Mouse (Mus musculus) hindbrain, embryonic 14.5 days (tissue): ENCODE measurements around the gene St6galnac5. TPM values are rescaled to one million over a fixed set of nuclear protein-coding genes. Genes with fewer than 3 reads are reported as not detected.

Experiments used
- ATAC-seq: fragments of 200-750 bp; cut with Nextera tagmentation; 2 replicates; pipeline ENCODE4 v1.8.0; 2017; ENCODE audit warnings: moderate number of reproducible peaks, mild to moderate bottlenecking, moderate TSS enrichment, moderate library complexity; ENCODE audit not compliant: low FRiP score
- DNase-seq: peaks from one replicate; pipeline ENCODE4 v3.0.0-alpha.2; 2015; ENCODE audit warnings: low spot score
- H3K27ac ChIP-seq: fragments of 300-500 bp; sonication (generic); 2 replicates; pipeline ENCODE4 v1.5.1; 2014; ENCODE audit warnings: mild to moderate bottlenecking, moderate library complexity
- H3K27me3 ChIP-seq: fragments of 300-500 bp; sonication (generic); 2 replicates; pipeline ENCODE4 v1.6.1; 2014; ENCODE audit warnings: mild to moderate bottlenecking, low read length, mixed read lengths; ENCODE audit not compliant: control insufficient read depth, insufficient read depth
- H3K36me3 ChIP-seq: fragments of 300-500 bp; sonication (generic); replicated peaks from 2 replicates; pipeline ENCODE4 v1.6.1; 2014; ENCODE audit not compliant: control insufficient read depth, insufficient read depth
- H3K4me1 ChIP-seq: fragments of 300-500 bp; sonication (generic); replicated peaks from 2 replicates; pipeline ENCODE4 v1.6.1; 2014; ENCODE audit warnings: antibody characterized with exemption, low read length, mixed read lengths; ENCODE audit not compliant: control insufficient read depth, insufficient read depth
- H3K4me2 ChIP-seq: fragments of 300-500 bp; sonication (generic); replicated peaks from 2 replicates; pipeline ENCODE4 v1.6.1; 2014; ENCODE audit warnings: mild to moderate bottlenecking, moderate library complexity
- H3K4me3 ChIP-seq: fragments of 300-500 bp; sonication (generic); replicated peaks from 2 replicates; pipeline ENCODE4 v1.5.1; 2014; ENCODE audit warnings: mild to moderate bottlenecking, low read length
- H3K9ac ChIP-seq: fragments of 300-500 bp; sonication (generic); 2 replicates; pipeline ENCODE4 v1.6.1; 2014
- H3K9me3 ChIP-seq: fragments of 300-500 bp; sonication (generic); 2 replicates; pipeline ENCODE4 v1.6.1; 2016; ENCODE audit warnings: low read length; ENCODE audit not compliant: control insufficient read depth
- WGBS: fragments of 180-500 bp; shearing (Covaris S2); extraction: QIAGEN DNeasy Blood & Tissue Kit; methylation state at CpG from one replicate; pipeline ENCODE4 v1.1.7; 2014; 5-methylcytosine and 5-hydroxymethylcytosine counted together
- polyA plus RNA-seq: library from polyadenylated mRNA; unstranded; fragments of >200 nt; fragmentation: Nextera tagmentation; extraction: Ambion mirVana; gene quantifications from 2 replicates; pipeline ENCODE4 v1.2.1, GENCODE M21; 2014

Gene St6galnac5
- polyA plus RNA-seq, 1 experiment from 2014 or later: 17.5 TPM

- H3K4me3 ChIP-seq: no peak overlapping the region
- H3K27me3 ChIP-seq: no peaks in the 10 kb centered on the region
- H3K4me1 ChIP-seq: no peaks in the 10 kb centered on the region
- no peak for ATAC-seq
- H3K27ac ChIP-seq: no peak overlapping the region
- no peak overlapping the region for H3K4me2 ChIP-seq
- no peaks in the 10 kb centered on the region for H3K9me3 ChIP-seq
- H3K9ac ChIP-seq: no peak overlapping the region
- DNase-seq: no peak
- 66% methylated on average over 4 of the region's 4 CpGs for WGBS
- H3K36me3 ChIP-seq: no peaks in the 10 kb centered on the region
Observed at GRCm38 (mm10) chr3:152779819-152780218, 202.2 kb downstream of the St6galnac5 start.

- Histone ChIP-seq H3K9ac (no peak overlapping the region), H3K36me3 (no peaks in the 10 kb centered on the region), H3K27me3 (no peaks in the 10 kb centered on the region), H3K4me3 (no peak overlapping the region), H3K9me3 (no peaks in the 10 kb centered on the region), H3K4me1 (no peaks in the 10 kb centered on the region), H3K27ac (no peak overlapping the region), H3K4me2 (no peak overlapping the region)
- 83% methylated on average over 16 of the region's 16 CpGs for WGBS
- DNase-seq (no peak), ATAC-seq (no peak)
Observed at GRCm38 (mm10) chr3:152776872-152777540, 205.0 kb downstream of the St6galnac5 start.

- Histone ChIP-seq H3K36me3 (no peaks in the 10 kb centered on the region), H3K9me3 (no peaks in the 10 kb centered on the region), H3K27ac (no peak overlapping the region), H3K9ac (no peak overlapping the region), H3K27me3 (no peaks in the 10 kb centered on the region), H3K4me3 (no peak overlapping the region), H3K4me2 (no peak overlapping the region), H3K4me1 (no peaks in the 10 kb centered on the region)
- WGBS: 77% methylated on average over 6 of the region's 6 CpGs
- DNase-seq (no peak), ATAC-seq (no peak)
Observed at GRCm38 (mm10) chr3:152776363-152776762, 205.7 kb downstream of the St6galnac5 start.

DNA sequence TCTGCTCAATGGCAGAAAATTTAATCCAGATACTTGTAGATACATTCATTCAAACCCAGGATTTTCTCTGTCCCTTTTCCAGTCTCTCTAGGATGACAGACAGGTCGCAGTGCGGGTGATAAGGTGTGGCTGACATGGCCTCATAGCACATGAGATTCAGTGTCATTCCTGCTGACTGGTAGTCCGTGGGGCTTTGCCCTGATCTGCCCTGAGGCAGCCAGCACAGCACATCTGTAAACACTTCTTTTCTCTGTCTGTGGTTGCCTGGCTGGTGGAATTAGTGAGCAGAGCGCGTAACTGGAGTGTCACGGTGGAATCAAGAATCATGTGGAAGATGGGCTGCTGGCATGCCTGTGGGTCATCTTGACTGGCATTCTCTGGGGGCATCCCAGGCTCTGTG lies 212.0 kb downstream of the St6galnac5 start:
- Histone ChIP-seq H3K9me3 (no peaks in the 10 kb centered on the region), H3K4me1 (no peaks in the 10 kb centered on the region), H3K4me3 (no peak overlapping the region), H3K4me2 (no peak overlapping the region), H3K36me3 (peaks cover 8% of the 10 kb centered on the region; the same call in 1 of the 2 replicates), H3K27me3 (no peaks in the 10 kb centered on the region), H3K27ac (no peak overlapping the region), H3K9ac (no peak overlapping the region)
- DNase-seq (no peak), ATAC-seq (no peak)
- 67% methylated on average over 6 of the region's 6 CpGs for WGBS

DNA sequence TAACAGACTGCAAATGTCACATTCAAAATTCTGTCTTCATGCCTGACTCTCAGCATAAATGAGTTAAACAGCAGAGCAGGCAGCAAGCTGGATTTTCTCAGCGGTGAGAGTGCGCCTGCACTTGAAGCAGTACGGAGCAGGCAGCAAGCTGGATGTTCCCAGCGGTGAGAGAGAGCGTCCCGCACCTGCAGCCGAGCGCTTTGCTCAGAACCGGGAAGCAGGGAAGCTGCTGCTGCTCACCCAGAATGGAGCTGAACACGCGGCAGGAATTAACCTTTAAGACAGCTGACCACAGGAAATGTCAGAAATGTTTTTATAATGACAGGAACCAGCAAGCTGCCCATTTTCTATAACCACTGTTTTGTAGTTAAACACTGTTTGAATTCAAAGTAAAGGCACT lies 214.6 kb downstream of the St6galnac5 start:
- no peak overlapping the region for H3K9ac ChIP-seq
- H3K4me1 ChIP-seq: 0 out of 2 replicates have a peak, but pooled peaks cover 7% of the 10 kb centered on the region
- no peak overlapping the region for H3K27ac ChIP-seq
- DNase-seq (no peak), ATAC-seq (no peak)
- H3K27me3 ChIP-seq: no peaks in the 10 kb centered on the region
- WGBS: 63% methylated on average over 11 of the region's 11 CpGs
- no peak overlapping the region for H3K4me3 ChIP-seq
- no peak overlapping the region for H3K4me2 ChIP-seq
- peaks cover 8% of the 10 kb centered on the region; the same call in 1 of the 2 replicates for H3K36me3 ChIP-seq
- H3K9me3 ChIP-seq: no peaks in the 10 kb centered on the region
